Mouse (Mus musculus) C2C12 (cell line): ENCODE data around the gene Med16.

Source experiments
- CTCF ChIP-seq: IDR thresholded peaks from one replicate; pipeline ENCODE4 v1.5.1; 2011; ENCODE audit not compliant: control insufficient read depth, insufficient read depth, insufficient read length
- FOSL1 ChIP-seq: IDR thresholded peaks from one replicate; pipeline ENCODE4 v1.8.0; 2011; ENCODE audit warnings: mild to moderate bottlenecking, low read length; ENCODE audit not compliant: poor library complexity, insufficient read depth, severe bottlenecking
- MAX ChIP-seq: IDR thresholded peaks from one replicate; pipeline ENCODE4 v1.6.1; 2011; ENCODE audit warnings: mild to moderate bottlenecking, control low read depth
- USF1 ChIP-seq: IDR thresholded peaks from one replicate; pipeline ENCODE4 v1.6.1; 2011; ENCODE audit warnings: low read depth, mild to moderate bottlenecking, control low read depth, moderate library complexity

- TF ChIP-seq FOSL1 (no peak), USF1 (no peak), CTCF (peak; percentile 73), MAX (no peak)
Measured at GRCm38 (mm10) chr10:79953946-79954345, 45.2 kb upstream of the Med16 start.
